Mouse (Mus musculus) cerebellum, postnatal 4 days (tissue): ENCODE measurements around the gene Gpr161.
A peak's percentile ranks its signal among the peaks of the same experiment; 100 is the strongest.

ENCODE experiments used
- DNase-seq, 2 experiments: peaks; one replicate each; pipeline ENCODE4 v3.0.0; 2022; ENCODE audit warnings: low spot score in 2 of 2, mixed read lengths in 1 of 2

Gpr161 gene

DNA sequence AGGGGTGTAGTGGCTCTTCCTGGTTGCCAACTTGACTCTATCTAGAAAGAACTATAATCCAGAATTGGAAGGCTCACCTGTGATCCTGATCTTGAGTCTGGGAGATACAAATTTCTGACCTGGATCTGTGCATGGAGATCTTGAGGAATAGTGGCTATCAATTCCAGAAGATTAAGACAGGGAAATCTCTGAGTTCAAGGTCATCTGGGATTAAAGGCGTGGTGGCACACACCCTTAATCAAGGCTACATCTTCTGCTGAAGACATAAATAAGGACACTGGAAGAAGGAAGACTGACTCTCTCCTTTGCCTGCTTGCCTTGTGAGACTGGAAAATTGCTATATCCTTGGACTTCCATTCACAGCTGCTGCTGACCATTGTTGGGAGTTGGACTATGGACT lies at the start of gene Gpr161:
Gene Gpr161 (plus strand): TSS at position 301 of the 400 bp plus-strand sequence.
- no peak for DNase-seq

DNA sequence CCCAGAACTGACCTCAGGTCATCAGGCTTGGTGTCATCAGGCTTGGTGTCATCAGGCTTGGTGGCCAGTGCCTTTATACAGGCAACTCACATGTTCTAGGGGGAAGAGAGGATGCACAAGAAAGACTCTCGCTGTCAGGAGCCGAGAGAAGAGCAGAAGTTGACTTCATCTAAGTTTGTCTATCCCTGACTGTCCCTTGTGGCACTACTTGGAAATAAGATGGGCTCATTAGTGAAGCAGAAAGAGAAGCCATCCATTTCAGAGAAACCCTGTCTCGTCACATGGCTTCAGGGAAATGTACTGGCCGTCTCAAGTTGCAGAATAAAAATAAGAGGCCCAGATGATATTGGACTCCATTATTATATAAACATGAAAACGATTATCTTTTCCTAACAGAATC lies 49.0 kb upstream of the Gpr161 start:
- no peak for DNase-seq

DNA sequence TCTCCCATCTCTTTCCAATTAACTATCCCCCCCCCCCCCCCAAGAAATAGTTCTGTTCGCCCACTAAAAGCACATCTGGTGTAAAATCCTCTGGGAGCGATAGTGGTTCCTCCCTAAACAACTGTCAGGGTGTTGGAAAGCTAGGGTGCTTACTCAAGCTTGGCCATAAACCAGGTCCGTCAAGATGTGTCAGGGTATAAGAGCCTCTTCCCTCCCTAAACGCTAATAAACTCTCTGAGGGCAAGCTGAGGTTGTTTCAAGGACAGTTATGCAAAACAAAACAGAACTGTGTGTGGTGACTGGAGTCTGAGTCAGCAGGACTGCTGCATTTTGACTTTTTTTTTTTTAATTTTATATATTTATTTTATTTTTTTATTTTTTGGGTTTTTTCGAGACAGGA lies 48.5 kb upstream of the Gpr161 start:
- no peak for DNase-seq

DNA sequence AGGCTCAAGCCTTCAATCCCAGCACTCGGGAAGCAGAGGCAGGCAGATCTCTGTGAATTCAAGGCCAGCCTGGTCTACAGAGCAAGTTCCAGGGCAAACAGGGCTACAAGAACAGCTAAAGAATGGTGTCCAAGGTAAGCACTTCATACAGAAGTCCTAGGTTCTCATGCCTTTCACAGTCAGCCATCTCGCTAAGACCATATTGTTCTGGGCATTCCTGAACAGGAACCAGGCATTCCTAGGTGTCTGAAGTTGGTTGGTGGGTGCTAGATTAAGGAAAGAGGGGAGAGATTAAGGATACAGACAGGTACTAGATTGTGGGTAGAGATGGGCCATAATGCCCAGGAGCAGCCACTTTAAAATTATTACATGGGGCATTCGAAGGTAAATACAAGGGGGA lies 47.8 kb upstream of the Gpr161 start:
- no peak for DNase-seq

DNA sequence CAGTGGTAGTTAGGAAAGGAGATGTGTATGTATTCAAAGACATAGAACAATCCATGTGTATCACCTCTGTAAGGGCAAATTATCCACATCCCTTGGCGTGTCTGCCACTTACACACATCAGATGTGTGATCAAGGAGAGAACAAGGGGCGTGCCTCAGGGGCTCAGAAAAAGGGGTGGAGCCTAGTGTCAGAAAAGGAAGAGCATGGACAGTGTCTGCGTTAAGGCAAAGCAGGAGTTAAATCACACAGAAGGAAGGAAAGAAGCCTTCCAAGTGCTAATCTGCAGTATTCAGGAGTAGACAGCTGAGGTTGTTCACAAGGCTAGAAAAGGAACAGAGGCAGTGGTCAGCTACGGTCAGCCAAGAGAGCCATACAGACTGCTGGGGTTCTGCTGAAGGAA lies 46.7 kb upstream of the Gpr161 start:
- DNase-seq, result no peak

DNA sequence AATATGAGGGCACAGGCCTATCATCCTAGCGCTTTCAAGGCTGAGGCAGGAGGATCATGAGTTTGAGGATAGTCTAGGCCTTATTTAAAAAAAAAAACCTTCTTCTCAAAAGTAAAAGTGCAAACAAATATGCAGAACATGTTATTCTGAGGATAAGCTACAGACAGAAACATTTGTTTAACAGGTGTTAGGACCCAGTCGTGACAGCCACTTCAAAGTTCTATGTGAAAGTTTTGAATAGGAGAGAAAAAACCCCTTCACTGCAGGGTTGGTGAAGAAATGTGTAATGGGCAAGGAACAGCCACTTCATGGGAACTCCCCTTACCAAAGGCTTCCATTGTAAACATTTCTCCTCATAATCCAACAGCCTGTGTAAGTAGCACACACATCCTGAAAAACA lies 45.0 kb upstream of the Gpr161 start:
- DNase-seq, result no peak

DNA sequence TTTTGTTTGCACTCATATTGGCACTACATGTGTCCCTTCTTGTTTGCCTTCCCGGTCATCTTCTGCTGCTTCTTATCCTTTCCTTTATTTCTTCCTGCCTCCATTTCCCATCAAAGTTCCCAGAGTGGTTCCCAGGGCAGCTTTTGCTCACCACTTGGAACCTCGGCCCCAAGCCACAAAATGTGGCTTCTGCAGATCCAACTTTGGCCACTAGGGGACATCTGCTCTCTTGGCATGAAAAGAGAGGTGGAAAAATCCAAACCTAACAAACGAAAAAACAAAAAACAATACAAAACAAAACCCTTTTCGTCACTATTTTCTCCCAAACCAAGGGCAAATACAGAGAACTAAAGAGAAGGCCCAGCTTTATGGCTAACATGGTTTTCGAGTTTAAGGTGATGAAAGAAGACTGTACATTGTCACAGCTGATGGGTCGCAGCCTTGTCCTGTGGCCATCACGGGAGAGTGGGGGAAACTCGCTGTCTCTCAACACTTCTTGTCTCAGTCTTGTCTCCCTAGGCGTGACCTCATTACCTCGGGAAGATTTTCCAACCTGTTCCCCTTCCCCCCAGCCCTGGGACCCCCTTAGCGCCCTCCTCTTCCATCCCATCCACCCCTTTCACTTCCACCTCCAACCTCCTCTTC lies 43.4 kb upstream of the Gpr161 start:
- DNase-seq, result peak; percentile 32 to 62

DNA sequence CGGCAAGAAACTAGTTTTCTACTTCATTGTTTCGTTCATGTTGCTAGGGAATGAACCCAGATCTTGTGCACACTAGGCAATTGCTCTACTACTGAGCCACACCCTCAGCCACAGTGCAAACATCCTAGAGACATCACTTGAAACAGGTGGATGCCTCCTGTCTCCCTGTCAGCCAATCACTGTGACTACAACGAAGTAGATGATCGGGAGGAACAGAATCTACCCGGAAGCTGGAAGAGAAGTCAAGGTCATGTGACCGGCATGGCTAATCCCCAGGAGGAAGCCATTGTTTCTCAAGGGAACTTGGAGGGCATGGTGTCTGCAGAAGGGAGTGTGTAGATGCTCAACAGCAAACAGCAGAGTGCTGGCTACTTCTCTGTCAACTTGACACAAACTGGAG lies 20.6 kb upstream of the Gpr161 start:
- no peak for DNase-seq

DNA sequence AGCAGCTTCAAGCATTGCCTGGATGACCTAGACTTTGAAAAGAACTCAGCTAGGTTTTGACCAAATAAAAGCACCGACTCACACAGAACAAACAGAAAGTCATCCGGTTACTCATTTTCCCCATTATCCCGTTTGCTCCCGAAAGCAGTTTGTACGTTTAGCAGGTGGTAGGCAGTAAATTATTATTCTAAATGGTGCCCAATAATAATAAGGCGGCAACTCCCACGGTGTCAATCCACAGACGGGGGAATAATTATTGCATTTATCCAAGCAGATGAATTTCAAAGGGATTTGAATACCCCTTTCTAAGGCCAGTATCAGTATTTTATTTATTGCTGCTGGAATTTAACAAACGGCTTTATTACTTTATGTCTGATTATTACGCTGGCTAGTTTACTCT lies 14.8 kb upstream of the Gpr161 start:
- no peak for DNase-seq

DNA sequence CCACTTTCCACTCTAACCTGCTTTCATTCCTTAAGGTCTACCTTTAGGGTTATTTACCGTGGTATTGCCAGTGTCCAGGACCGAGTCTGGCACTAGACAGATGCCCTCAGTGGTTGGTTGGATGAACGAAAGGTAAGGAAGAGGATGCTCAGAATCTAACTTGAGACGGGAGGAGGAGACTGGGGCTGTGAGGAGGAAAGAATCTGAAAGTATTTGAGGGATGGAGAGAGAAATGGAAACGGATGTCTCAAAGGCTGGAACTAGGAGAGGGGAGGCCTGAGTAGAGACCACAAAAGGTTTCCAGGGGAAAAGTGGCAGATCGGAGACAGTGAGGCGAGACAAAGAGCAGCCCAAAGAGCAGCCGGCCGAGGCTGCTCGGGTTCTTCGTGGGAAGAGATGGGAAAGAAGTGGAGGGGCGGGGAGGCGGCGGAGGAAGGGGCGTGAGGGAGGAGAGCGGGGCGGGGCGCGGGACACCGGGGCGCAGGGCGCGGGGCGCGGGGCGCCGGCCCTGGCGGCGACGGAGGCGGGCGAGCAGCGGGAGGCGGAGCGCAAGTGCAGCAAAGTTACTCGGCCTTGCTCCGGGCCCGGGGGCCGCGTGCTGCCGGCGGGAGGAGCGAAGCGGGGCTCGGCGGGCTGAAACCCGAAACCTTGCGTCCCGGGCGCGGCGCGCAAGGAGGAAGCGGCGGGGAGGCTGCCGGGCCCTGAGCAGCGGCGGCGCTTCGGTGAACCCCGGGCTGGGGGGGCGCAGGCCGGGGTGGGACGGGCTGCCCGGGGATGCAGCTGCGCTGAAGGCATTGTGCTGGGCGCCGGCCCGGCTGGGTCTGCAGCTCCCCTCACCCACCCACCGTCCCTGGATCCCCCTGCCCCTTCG lies 14.0 kb upstream of the Gpr161 start:
- DNase-seq, result peak; percentile 40 to 57

DNA sequence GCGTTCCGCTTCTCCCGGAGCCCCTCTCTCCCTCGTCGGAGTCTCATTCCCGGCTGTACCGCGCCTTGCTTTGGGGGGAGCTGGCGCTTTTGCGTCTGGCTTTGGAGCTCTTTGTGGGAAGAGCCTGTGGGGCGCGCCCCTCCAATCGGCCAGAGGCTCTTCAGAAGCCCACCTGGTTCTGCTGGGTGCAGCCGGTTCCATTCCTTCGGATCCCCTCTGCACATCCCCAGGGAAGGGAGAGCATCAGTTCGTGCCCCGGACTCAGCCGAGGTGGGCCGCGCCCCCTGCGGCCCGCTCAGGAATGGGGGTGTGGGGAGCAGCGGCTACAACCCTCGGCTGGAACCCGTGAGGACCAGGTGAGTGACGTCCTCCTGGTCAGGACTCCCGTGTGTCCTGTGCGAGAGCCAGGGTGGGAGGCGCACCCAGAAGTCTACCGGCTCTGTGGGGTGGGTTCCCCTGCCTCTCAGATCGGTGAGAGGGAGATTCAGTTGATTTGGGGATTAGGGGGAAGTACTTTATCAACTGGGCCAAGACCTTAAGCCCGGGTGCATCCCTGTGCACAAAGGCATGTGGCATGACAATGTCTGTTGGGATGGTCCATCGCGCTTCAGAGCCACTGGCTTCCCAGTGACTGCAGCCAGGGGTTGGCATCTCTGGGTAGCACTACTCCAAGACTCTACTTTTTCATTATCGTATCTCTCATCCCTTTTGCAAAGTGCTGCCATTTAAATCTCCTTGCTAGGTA lies 13.2 kb upstream of the Gpr161 start:
- DNase-seq, result no peak

DNA sequence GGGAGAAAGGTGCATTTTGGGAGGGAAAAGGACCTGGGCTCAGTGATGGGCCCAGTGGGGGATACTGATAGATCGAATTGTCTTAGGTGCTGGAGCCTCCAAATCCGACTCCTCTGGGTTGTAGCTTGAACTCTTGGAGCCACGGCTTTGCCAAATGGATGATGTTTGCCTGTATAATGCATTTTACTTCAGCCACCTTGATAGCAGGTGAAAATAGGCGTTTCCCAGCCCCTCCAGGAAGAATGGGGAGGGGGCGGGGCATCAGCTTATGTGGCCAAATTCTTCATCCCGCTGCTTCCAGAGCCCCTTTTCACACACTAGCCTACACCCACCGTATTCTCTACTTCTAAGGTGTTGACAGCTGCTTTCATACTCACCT lies 12.6 kb upstream of the Gpr161 start:
- no peak for DNase-seq

DNA sequence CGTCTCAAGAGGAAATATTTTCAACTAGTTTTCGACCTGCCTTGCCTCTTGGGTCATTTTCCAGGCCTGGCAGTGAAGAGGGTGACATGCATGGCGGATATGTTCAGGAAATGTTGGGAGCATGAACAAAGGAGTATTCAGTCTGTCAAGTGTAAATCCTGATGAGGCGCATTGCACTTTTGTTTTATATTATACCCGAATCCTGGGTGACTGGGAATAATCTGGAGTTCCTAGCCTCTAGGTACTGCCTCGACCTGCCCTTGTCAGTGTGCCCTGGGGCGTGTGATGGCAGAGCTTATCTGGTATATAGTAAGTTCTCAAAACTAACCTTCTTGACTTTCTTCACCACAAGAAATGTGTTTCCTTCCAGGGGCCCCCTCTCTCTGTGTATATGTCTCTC lies 11.5 kb upstream of the Gpr161 start:
- DNase-seq, result no peak

DNA sequence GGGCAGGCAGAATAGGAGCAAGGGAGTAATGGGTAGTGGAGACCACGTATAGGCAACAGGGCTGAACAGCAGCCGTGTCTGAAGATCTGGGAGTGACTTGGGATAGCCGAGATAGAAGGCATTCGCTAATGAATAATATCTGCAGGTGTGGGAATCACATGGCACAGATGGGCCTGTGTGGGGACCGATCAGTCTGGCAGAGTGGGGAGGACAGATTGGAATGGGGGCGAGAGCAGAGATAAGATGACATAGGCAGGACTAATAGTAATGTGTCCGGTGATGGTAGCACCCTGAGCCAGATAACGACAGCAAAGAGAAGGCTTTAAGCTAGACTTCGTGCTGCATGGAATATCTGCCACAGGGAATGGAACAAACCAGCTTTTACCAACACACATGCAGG lies 7.4 kb upstream of the Gpr161 start:
- no peak for DNase-seq

DNA sequence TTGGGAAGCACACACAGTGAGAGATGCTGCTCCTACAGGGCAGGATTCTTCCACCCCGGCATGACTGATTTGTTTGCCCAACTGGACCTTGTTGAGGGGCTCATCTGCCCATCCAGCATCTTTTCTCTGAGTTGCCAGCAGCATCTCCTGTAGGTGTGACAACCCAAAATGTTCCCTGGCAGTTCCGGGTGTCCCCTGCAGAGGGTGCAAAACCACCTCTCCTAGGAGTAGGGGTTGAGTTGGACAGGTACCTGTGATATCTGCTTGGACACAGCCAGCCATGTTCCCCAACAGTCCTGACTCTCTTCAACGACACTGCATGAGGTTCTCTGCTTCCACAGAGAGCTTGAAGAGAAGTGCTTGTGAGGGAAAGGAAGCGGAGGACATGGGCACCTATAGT lies 5.8 kb upstream of the Gpr161 start:
- no peak for DNase-seq

DNA sequence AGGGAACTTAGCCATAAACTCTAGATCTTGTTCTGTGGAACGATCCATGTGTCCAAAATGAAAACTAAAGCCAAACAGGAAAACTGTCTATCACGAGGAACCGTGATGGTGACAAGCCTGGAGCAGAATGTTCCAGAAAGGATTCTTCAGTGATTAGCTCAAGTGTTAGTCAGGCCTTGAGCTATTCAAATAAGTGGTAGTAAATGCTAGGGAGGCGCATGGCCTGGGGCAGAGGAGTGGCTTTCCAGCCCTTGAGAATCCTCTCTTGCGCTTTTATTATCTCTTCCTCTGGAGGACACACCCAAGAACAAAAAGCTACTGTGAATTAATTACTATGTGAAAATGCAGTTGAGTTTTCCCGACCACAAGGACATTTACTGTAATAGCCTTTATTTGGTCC lies 4.0 kb upstream of the Gpr161 start:
- DNase-seq, result no peak

DNA sequence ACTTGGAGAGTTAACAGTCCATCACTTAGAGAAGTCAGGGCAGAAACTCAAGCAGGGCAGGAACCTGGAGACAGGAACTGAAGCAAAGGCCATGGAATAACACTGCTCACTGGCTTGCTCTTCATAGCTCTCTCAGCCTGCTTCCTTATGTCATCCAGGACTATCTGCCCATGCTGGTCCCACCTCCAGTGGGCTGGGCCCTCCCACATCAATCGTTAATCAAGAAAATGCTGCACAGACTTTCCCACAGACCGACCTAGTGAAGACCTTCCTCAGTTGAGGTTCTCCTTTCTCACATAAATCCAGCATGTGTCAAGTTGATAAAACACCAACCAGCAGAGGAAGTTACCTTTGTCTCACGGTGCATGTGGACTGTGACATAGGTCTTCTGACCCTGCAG lies 5.5 kb downstream of the Gpr161 start:
- DNase-seq, result no peak

DNA sequence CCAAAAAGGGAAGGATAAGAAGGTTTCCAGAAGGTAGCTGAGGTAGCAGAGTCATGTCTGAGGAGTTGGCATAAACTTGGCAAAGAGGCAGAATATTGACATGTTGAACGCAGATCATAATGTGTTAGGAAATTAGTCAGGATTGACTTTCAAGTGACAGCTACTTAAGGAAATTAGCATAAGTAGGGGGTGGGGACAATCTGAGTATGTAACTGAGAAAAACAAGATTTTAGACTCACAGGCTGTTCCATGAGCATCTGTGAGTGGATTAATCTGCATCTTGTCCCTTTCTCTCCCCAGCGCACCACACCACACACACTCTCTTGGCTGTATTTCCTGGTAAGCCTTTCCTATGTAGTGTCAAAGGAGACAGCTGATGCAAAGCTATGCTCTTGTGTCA lies 6.0 kb downstream of the Gpr161 start:
- no peak for DNase-seq

DNA sequence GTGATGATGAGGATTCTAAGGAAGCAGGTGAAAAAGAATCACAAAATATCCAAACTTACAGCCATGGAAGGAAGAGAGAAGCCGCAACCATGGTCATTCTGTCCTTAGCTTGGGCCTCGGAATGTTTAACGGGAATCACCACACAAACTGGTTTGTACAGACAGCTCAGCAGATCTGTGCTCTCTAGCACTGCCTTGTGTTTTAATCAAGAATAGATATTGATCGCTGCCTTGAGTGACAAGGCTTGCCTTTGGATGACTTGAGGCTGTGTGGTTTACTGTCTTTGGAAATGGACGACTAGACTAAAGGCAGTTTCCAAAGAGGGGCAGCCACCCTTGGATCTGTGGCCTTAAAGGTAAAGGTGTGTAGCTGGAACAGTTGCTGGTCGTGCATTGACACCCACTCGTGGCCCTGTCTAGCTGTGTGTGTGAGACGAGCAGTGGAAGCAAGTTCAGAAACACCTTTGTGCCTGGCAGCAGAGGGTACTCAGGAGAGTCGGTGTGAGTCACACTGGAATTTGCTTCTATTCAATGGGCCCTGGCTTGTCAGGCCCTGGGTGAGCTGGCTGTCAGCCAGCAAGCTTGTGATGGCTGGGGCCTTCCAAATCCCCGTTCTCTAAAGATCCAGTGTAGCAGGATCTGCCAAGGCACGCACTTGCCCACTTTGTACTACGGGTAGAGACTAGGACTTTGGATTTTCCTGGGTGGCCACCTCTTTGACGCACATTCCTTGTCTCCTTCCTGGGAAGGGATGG lies 7.0 kb downstream of the Gpr161 start:
- peak in 1 of 2 experiments; percentile 19 for DNase-seq

DNA sequence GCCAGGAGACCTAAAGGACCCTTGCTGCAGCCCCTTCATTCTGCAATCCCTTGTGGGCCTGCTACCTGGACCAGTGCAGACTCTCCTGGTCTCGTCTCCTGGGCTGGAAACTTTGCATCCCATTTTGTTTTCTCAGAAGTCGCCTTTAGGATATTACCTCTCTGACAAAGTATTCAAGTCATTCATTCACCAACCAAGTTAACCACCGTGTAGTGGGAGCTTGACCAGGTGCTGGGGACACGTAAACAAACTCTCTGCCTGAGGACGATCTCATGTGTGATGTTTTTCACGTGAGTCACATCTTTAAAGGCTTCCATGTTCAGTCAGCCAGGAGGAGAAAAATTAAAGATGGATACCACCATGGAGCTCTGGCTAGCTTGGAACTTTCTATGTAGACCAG lies 7.6 kb downstream of the Gpr161 start:
- DNase-seq, result no peak

DNA sequence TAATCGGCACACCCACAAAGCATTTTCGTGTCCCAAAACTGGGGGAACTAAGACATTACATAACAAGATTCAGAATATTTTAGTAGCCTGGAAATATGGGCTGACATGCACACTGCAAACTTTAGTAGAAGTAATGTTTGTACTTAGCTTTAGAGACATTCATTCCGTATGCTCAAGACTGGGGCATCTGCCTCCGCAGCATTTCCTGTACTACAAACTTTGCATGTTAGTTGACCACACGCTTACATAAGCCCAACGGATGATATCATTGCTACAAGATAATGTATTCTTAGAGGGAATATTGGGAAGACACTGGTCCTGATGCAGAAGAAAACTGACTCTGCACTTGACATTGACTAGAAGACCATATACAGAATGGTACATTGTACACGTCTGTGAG lies 8.8 kb downstream of the Gpr161 start:
- no peak for DNase-seq

DNA sequence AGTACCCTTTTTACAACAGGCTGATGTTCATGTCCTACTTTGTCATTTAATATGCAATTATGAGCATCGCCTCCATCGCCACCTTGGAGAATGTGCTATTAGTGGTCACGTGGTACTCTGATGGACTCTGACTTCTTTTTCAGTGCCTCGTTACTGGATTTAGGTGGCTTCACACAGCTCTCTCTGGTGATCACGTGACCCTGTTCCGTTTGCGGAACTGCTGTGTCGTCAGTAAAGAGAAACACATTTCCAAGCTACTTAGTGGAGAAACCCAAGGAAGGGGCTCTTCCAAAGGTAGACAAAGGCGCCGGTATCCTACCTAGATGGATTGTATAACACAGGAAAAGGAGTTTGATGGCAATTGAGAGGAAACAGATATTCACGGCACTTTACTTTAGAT lies 12.6 kb downstream of the Gpr161 start:
- no peak for DNase-seq
